Mouse (Mus musculus) neural tube, embryonic 13.5 days (tissue): ENCODE measurements at regions not wholly inside any gene's neighbourhood (a gene's known extent, or its start where the extent isn't known, plus 50 kb on each side); places are given as distances from the start of the nearest gene placed in this dataset.

Experiments
- ATAC-seq: fragments of 200-750 bp; cut with Nextera tagmentation; 2 replicates; pipeline ENCODE4 v1.8.0; 2017; ENCODE audit warnings: low read depth, mild to moderate bottlenecking, moderate TSS enrichment, moderate library complexity
- H3K27ac ChIP-seq: fragments of 300-500 bp; sonication (generic); replicated peaks from 2 replicates; pipeline ENCODE4 v1.5.1; 2015; ENCODE audit warnings: moderate library complexity, mild to moderate bottlenecking, inconsistent platforms
- H3K27me3 ChIP-seq: fragments of 300-500 bp; sonication (generic); 2 replicates; pipeline ENCODE4 v1.6.1; 2015; ENCODE audit warnings: mild to moderate bottlenecking, inconsistent platforms
- H3K36me3 ChIP-seq: fragments of 300-500 bp; sonication (generic); 2 replicates; pipeline ENCODE4 v1.6.1; 2015; ENCODE audit warnings: mild to moderate bottlenecking, inconsistent platforms
- H3K4me1 ChIP-seq: fragments of 300-500 bp; sonication (generic); replicated peaks from 2 replicates; pipeline ENCODE4 v1.6.1; 2015; ENCODE audit warnings: inconsistent platforms
- H3K4me2 ChIP-seq: fragments of 300-500 bp; sonication (generic); 2 replicates; pipeline ENCODE4 v1.6.1; 2015; ENCODE audit warnings: inconsistent platforms, mild to moderate bottlenecking, moderate library complexity
- H3K4me3 ChIP-seq: fragments of 300-500 bp; sonication (generic); 2 replicates; pipeline ENCODE4 v1.5.1; 2015; ENCODE audit warnings: mild to moderate bottlenecking, inconsistent platforms
- H3K9ac ChIP-seq: fragments of 300-500 bp; sonication (generic); 2 replicates; pipeline ENCODE4 v1.6.1; 2015; ENCODE audit warnings: moderate library complexity, mild to moderate bottlenecking, inconsistent platforms
- H3K9me3 ChIP-seq: fragments of 300-500 bp; sonication (generic); 2 replicates; pipeline ENCODE4 v1.6.1; 2016; ENCODE audit warnings: inconsistent platforms
- WGBS: fragments of 180-500 bp; shearing (Covaris S2); methylation state at CpG from one replicate; pipeline ENCODE4 v1.1.7; 2015; 5-methylcytosine and 5-hydroxymethylcytosine counted together

DNA sequence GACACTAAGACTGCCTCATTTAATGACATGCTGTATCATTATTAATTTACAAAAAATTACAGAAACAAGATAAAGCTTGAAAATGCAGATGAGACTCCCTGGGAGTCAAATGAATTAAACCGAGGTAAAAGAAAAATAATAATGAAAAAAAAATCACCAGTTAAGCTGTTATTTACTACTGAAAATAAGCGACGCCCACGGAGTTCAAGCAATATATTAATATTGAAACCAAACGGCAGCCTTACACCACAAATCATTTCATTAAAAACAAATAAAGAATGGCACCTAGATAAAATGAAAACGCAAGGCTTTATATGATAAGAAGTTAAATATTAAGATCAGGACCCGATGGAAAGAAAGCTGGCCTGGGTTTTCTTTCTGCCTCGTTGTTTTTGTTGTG lies 211.9 kb upstream of the Spdye4c start:
- WGBS, result 74% methylated on average over 8 of the region's 8 CpGs
- Histone ChIP-seq H3K27ac (no peak overlapping the region), H3K9ac (no peak overlapping the region), H3K36me3 (no peaks in the 10 kb centered on the region), H3K27me3 (no peaks in the 10 kb centered on the region; the same call in 1 of the 2 replicates), H3K4me1 (peaks cover 18% of the 10 kb centered on the region), H3K4me3 (no peak overlapping the region), H3K4me2 (no peak overlapping the region), H3K9me3 (no peaks in the 10 kb centered on the region)
- ATAC-seq, result no peak

DNA sequence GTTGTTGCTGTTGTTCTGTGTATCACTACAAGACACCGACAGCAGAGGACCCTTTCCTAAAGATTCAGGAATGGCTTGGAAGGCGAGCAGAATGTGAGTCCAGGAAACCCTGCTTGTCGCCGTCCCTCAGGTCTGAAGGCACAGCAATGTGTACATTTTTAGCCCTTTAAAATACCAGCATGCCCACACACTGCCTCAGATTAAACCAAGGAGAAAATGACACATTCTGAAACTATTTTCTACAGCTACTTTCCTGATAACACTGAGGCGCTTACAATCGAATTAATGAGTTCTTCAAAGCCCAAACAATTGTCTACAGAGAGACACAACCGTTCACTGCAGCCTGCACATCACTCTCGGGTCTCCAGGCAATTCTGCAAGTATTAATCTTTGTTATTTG lies 211.5 kb upstream of the Spdye4c start:
- H3K36me3 ChIP-seq, result no peaks in the 10 kb centered on the region
- no peaks in the 10 kb centered on the region; the same call in 1 of the 2 replicates for H3K27me3 ChIP-seq
- no peak overlapping the region for H3K4me2 ChIP-seq
- peaks cover 18% of the 10 kb centered on the region for H3K4me1 ChIP-seq
- no peak for ATAC-seq
- no peaks in the 10 kb centered on the region for H3K9me3 ChIP-seq
- H3K27ac ChIP-seq, result no peak overlapping the region
- no peak overlapping the region for H3K9ac ChIP-seq
- WGBS, result 53% methylated on average over 8 of the region's 8 CpGs
- H3K4me3 ChIP-seq, result no peak overlapping the region

DNA sequence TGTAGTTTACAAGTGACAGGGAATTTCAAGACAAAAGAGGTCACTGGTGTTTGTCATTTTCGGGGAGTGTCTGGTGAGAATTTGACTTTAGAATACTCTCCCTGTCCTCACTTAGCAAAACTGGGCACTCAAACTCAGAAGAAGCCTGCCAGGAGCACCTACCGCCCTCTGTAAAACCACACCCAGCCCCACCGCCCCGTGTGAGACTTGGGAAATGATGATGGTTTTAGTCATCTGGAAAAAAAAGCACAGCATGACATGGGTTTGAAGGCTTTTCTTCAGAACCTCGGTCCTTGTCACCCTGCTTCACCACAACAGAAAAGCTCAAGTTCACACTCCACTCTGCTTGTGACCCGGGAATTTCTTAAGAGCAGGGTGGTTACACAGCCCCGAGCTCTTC lies 210.4 kb upstream of the Spdye4c start:
- WGBS, result 34% methylated on average over 7 of the region's 7 CpGs
- Histone ChIP-seq H3K9ac (no peak overlapping the region), H3K36me3 (no peaks in the 10 kb centered on the region), H3K9me3 (no peaks in the 10 kb centered on the region), H3K4me3 (no peak overlapping the region), H3K27ac (no peak overlapping the region), H3K27me3 (no peaks in the 10 kb centered on the region; the same call in 1 of the 2 replicates), H3K4me1 (peaks cover 18% of the 10 kb centered on the region), H3K4me2 (no peak overlapping the region)
- ATAC-seq, result no peak

DNA sequence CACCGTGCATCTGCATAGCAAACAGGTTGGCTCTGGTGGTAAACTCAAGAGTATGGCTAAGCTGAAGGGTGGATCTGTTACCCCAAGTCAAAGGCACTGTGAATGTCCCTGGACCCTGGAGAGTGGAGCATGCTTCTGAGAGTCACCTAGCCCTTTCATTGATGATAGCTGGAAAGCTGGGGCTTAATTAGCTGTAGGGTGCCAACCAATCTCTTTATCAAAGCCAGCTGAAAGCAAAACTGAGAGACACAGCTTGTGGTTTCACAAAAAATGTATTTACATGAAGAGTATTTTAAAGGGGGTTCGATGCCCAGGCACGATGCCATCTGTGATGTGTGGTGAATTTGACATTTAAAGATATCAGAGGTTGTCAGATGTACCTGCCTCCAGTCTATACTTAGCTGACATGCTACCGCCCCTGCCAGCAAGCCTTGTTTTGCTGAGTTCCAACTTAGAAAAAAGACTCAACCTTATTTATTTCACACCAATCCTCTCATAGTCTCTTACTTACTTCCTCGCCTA lies 209.3 kb upstream of the Spdye4c start:
- H3K9me3 ChIP-seq, result no peaks in the 10 kb centered on the region
- H3K9ac ChIP-seq, result no peak overlapping the region
- H3K4me2 ChIP-seq, result no peak overlapping the region
- WGBS, result 86% methylated on average over 5 of the region's 5 CpGs
- no peak for ATAC-seq
- H3K4me3 ChIP-seq, result no peak overlapping the region
- peaks cover 2% of the 10 kb centered on the region; the same call in 1 of the 2 replicates for H3K27me3 ChIP-seq
- peaks cover 18% of the 10 kb centered on the region for H3K4me1 ChIP-seq
- no peak overlapping the region for H3K27ac ChIP-seq
- H3K36me3 ChIP-seq, result no peaks in the 10 kb centered on the region

DNA sequence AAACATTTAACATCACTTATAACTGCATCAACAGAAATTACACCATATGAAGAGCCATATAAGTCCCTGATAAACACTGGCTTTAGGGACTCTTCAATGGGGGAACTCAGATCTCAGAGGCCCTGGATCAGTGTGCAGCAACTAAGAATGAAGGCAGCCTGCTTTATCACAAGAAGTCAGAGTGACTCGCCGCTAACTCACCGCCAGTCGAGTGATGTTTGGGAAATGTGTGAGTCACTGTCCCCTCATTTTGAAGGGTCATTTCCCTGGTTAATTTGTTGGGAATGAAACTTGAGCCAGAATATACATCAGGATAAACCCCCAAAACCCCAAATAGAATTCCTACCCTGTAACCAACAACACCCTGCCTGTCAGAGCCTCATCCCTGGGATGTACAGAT lies 208.5 kb upstream of the Spdye4c start:
- Histone ChIP-seq H3K4me2 (no peak overlapping the region), H3K4me1 (peaks cover 18% of the 10 kb centered on the region), H3K9me3 (no peaks in the 10 kb centered on the region), H3K27ac (no peak overlapping the region), H3K9ac (no peak overlapping the region), H3K36me3 (no peaks in the 10 kb centered on the region), H3K4me3 (no peak overlapping the region), H3K27me3 (peaks cover 9% of the 10 kb centered on the region; the same call in 1 of the 2 replicates)
- ATAC-seq, result no peak
- whole genome bisulfite sequencing, result 83% methylated on average over 4 of the region's 4 CpGs

DNA sequence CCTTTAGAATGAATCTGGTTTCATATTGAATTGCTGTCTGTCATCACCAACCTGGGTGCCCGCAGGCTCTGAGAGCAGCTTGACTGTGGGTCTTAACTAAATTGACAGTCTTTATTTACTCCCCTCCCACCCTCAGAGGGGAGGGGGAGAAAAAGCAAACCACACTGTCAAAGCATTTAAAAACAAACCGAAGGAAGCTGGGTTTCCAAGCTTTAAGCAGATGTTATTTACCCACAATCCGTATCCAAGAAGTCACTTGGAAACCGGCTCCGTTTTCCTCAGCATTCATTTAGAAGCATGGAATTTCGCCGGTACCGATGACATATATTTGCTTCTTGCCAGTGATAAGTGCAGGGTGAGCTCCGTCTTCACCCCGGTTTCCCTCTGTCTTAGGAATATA lies 206.4 kb upstream of the Spdye4c start:
- Histone ChIP-seq H3K4me3 (no peak overlapping the region), H3K36me3 (no peaks in the 10 kb centered on the region), H3K9ac (no peak overlapping the region), H3K4me1 (peaks cover 27% of the 10 kb centered on the region), H3K9me3 (no peaks in the 10 kb centered on the region), H3K27ac (no peak overlapping the region), H3K27me3 (peaks cover 9% of the 10 kb centered on the region; the same call in 1 of the 2 replicates), H3K4me2 (no peak overlapping the region)
- 72% methylated on average over 10 of the region's 10 CpGs for WGBS
- no peak for ATAC-seq

DNA sequence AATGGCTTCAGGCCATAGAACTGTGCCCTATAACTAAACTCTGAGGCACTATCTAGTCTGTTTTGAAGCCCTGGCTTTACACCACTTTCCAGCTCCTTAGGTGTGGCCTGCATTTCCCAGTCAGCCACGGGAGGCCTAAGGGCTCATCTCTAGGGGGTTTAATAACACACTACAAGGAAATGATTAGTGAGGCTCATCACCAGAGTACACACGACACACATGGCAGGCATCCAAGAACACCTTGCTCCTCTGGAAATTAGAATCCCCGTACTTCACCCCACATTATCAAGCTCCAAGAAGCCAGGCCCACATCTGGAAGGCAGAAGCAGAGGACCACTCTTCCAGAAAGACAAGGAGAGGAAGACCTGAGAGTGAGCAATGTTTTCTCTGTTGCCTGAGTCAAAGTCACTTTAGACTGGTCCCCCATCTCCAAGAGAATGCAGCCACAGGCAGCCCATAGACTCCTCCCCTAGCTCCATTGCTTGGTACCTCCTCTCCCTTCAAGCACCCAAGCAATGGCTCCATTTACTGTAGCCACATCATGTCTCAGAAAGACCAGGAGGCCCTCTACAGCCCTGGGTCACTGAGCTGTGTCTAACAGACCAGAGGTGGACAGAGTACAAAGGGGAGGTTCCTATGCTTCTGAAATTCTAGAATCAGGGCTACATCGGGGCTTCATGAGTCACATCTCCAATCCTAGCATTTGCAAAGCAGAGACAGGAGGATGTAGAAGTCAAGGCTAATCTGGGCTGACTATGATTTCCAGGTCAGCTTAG lies 204.0 kb upstream of the Spdye4c start:
- Histone ChIP-seq H3K36me3 (no peaks in the 10 kb centered on the region), H3K9me3 (no peaks in the 10 kb centered on the region), H3K4me2 (no peak overlapping the region), H3K4me3 (no peak overlapping the region), H3K27ac (no peak overlapping the region), H3K27me3 (peaks cover 18% of the 10 kb centered on the region; the same call in 1 of the 2 replicates), H3K9ac (no peak overlapping the region), H3K4me1 (peaks cover 16% of the 10 kb centered on the region)
- 70% methylated on average over 4 of the region's 4 CpGs for WGBS
- no peak for ATAC-seq

DNA sequence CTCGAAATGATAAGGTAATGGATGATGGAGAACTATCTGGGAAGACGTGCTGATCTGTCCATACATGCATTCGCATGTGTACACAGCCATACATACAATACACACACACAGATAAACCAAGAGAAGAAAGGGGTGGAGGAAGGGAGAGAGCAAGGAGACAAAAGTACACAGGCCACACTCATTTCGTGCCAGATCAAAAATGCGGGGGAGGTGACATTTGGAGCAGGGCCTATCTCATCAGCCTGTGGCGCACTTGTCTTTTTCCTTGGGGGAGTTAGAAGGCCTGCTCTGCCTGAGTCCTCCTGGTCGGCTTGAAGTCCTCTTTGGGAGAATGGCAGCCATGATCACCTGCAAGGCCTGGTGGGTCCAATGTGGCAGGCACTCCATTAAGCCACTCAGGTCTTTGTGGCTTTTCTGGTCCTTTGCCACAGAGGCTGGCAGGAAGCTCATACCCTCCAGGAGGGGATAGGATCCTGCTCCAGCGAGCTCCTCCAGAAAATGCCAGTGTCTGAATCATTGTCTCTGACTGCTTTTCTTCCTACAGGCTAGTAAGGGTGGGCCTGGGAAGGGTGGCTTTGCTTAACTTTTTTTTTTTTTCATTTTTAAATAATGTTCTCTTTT lies 203.0 kb upstream of the Spdye4c start:
- peaks cover 16% of the 10 kb centered on the region for H3K4me1 ChIP-seq
- H3K27ac ChIP-seq, result no peak overlapping the region
- no peak overlapping the region for H3K4me2 ChIP-seq
- H3K9ac ChIP-seq, result no peak overlapping the region
- 85% methylated on average over 8 of the region's 8 CpGs for WGBS
- H3K9me3 ChIP-seq, result no peaks in the 10 kb centered on the region
- H3K36me3 ChIP-seq, result no peaks in the 10 kb centered on the region
- H3K27me3 ChIP-seq, result peaks cover 25% of the 10 kb centered on the region
- ATAC-seq, result no peak
- H3K4me3 ChIP-seq, result no peak overlapping the region

DNA sequence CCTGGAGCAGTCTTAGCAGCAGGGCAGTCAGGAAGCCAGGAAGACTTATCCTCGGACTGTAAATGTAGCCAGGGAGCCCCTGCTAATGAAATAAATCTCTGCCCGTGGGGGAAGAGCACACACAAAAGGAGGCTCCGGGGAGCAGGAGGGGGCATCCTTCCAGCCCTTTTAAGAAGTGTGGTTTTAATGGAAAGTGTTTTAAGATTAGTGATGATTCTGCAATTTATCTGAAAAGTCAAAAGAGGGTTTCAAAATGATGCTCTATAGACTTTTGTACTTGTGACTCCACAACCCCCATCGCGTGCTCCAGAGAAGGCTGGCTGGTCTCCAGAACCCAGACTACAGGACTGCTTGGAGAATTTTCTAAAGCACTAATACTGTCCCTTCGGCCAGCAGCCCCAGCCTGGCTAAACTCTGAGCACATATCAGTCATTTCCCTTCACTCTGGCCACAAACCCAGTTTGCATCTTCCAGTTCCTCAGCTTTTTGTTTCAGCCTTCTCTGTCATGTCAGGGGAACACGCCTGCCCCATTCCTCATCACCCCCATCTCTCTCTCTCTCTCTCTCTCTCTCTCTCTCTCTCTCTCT lies 202.0 kb upstream of the Spdye4c start:
- Histone ChIP-seq H3K4me1 (peaks cover 24% of the 10 kb centered on the region), H3K27me3 (peaks cover 35% of the 10 kb centered on the region), H3K4me3 (no peak overlapping the region), H3K4me2 (no peak overlapping the region), H3K9me3 (no peaks in the 10 kb centered on the region), H3K27ac (no peak overlapping the region), H3K9ac (no peak overlapping the region), H3K36me3 (no peaks in the 10 kb centered on the region)
- ATAC-seq, result no peak
- WGBS, result 18% methylated on average over 7 of the region's 7 CpGs

DNA sequence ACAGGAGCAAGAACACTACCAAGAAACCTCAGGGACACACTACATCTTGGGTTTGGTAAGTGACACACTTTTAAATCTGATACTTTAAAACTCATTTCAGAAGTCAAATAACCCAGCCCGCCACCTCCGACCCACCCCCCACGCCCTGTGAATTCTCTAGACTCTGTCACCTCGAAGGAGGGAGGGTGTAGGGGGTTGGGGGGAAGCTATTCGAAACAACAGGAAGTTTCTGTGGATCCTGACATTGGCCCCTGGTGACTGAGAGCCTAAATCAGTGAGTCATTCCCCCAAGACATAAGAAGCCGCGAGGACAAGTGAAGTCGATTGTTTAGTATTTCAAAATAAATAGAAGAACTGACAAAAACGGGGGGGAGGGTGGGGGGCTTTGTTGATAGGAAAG lies 198.7 kb upstream of the Spdye4c start:
- Histone ChIP-seq H3K4me3 (no peak overlapping the region), H3K27me3 (peaks cover 42% of the 10 kb centered on the region), H3K27ac (no peak overlapping the region), H3K9me3 (no peaks in the 10 kb centered on the region), H3K4me2 (no peak overlapping the region), H3K9ac (no peak overlapping the region), H3K4me1 (peaks cover 29% of the 10 kb centered on the region), H3K36me3 (no peaks in the 10 kb centered on the region)
- 12% methylated on average over 9 of the region's 9 CpGs for WGBS
- no peak for ATAC-seq

DNA sequence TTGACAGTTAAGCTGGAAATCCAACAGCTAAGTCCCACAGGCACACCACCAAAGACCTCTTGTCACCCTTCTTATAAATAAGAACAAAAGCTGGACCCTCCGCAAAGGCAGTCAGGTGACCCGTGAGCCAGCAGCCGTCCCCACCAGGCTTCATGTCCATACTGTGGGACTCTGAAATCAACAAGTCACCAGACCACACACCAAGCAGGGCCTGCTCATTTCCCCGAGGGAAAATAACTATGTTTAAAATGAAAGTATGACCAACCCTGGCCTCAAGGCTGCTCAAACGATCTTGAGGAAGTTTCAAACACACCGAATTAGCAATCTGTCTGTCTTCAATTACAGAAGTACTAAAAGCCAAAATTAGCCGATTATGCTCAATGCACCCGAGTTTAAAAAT lies 197.6 kb upstream of the Spdye4c start:
- Histone ChIP-seq H3K9me3 (no peaks in the 10 kb centered on the region), H3K36me3 (no peaks in the 10 kb centered on the region), H3K27me3 (peaks cover 40% of the 10 kb centered on the region), H3K4me3 (no peak overlapping the region), H3K4me1 (peaks cover 25% of the 10 kb centered on the region), H3K27ac (no peak overlapping the region), H3K4me2 (no peak overlapping the region), H3K9ac (no peak overlapping the region)
- ATAC-seq, result no peak
- WGBS, result 30% methylated on average over 8 of the region's 8 CpGs

DNA sequence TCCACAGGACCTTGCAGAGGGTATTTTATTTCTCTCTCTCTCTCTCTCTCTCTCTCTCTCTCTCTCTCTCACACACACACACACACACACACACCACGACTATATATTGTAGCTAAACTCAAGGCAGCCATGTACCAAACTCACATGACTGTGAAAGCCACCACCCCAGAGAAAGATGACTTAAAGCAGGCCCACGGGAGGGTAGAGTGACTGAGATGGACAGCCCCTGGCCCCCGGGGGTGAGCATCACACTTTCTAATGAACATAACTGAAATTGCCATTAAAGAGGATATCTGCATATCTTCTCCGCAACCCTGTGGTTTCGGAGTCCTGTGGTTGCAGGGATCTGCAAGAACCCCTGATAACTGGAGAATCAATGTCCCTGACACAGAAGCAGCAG lies 197.1 kb upstream of the Spdye4c start:
- no peak overlapping the region for H3K9ac ChIP-seq
- no peak for ATAC-seq
- H3K4me2 ChIP-seq, result no peak overlapping the region
- no peaks in the 10 kb centered on the region for H3K36me3 ChIP-seq
- no peak overlapping the region for H3K27ac ChIP-seq
- 55% methylated on average over 5 of the region's 5 CpGs for WGBS
- no peak overlapping the region for H3K4me3 ChIP-seq
- H3K4me1 ChIP-seq, result peaks cover 20% of the 10 kb centered on the region
- no peaks in the 10 kb centered on the region for H3K9me3 ChIP-seq
- peaks cover 40% of the 10 kb centered on the region for H3K27me3 ChIP-seq
